Mouse (Mus musculus) adrenal gland, adult 10 weeks (tissue): ENCODE results near the gene H2-M11. TPM values are rescaled to one million over a fixed set of nuclear protein-coding genes. Genes with fewer than 3 reads are reported as not detected.

ENCODE experiments used
- polyA plus RNA-seq: library from polyadenylated mRNA; stranded (reverse); fragments of 350-450 nt; fragmentation: Illumina TruSeq; extraction: RNeasy Lipid Tissue Mini Kit (QIAGEN cat#74804); gene quantifications from one replicate; pipeline ENCODE4 v1.2.3, GENCODE M21; 2014; ENCODE audit warnings: low read depth, low replicate concordance

The H2-M11 gene
- polyA plus RNA-seq = not detected

DNA sequence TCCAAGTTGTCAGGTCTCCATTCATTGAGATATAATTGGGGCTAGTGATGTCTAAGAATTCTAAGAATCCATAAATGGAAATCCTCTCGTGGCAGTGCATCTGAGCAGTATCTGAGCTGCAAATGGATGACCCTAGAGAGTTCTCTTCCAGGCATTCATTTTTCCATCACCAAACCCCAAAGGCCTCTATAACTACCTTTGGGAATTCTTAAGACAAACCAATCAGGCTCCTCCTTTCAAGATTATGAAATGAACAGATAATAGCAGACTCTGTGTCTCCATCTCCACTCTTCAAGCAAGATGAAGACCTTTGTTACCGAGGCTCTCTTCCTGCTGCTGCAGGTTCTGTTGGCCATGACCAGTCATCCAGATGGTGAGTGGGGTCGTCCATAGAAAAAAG, at the start of gene H2-M11:
TSS of gene H2-M11 (plus strand) at position 301 of the 400 bp plus-strand sequence.

Other genes starting within 250 kb of the H2-M11 start
- gene H2-M10.1, start 220.9 kb upstream of the H2-M11 start, polyA plus RNA-seq = not detected
- gene H2-M10.3, start 178.7 kb upstream of the H2-M11 start, polyA plus RNA-seq = not detected
- gene H2-M10.4, start 84.7 kb upstream of the H2-M11 start, polyA plus RNA-seq = not detected
- gene H2-M9, start 95.6 kb downstream of the H2-M11 start, polyA plus RNA-seq = 1.1 TPM
- gene H2-M1, start 125.1 kb downstream of the H2-M11 start, polyA plus RNA-seq = not detected
- not detected for gene H2-M10.5, start 225.8 kb downstream of the H2-M11 start, polyA plus RNA-seq